Comparison of ENCODE assay signal across 10 mouse cellular contexts in the genomic region with DNA sequence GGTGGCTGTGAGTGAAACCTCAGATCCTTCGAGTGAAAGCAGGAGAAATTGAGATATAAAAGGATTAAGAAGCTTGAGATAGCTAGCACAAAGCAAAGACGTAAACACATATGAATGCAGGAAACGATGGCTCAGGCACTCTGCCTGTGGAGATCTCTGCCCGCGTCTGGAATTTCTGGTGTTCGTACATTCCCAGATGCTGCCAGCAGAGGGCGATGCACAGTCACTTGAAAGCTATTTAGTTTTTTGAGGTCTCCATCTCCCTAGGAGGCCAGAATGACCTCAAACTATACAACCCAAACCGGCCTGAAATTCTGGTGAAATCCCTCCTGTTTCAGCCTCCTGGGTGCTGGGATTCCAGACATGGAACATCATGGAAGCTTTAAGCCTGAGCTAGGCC. TPM values are rescaled to one million over a fixed set of nuclear protein-coding genes. Genes with fewer than 3 reads are reported as not detected.
DNase-seq lines count a peak whose midpoint lies in the region; ATAC-seq and TF ChIP-seq lines count a peak whose summit lies in the region.
"Had no signal": no experiment of that assay in that cellular context is flagged by ENCODE, and none has a peak within 500 bp of the region (broad histone marks: within the 10 kb centered on the region; RNA-seq: fewer than 3 reads in every experiment).

No protein-coding gene starts in this region.

- intact Hi-C loops in left cerebral cortex, postnatal 25 days (cut with DNase I), result loop anchor here (1.0 kb wide), 1 partner anchor 115 kb away; no protein-coding TSS in a partner anchor

- 2% methylated on average over 8 of the region's 8 CpGs for WGBS in kidney, embryonic 15.5 days
- 6% methylated on average over 8 of the region's 8 CpGs for WGBS in forebrain, postnatal 0 days

- no peak overlapping the region for H3K27ac ChIP-seq in kidney, embryonic 15.5 days
- H3K27ac ChIP-seq in forebrain, postnatal 0 days (ENCODE audit: low read depth, low read length), result no peak overlapping the region
- H3K27ac ChIP-seq: embryonic facial prominence, embryonic 13.5 days had no signal

- no peak overlapping the region for H3K9ac ChIP-seq in kidney, embryonic 15.5 days
- no peak overlapping the region for H3K9ac ChIP-seq in forebrain, postnatal 0 days
- H3K9ac ChIP-seq: embryonic facial prominence, embryonic 13.5 days had no signal

- H3K4me3 ChIP-seq in kidney, embryonic 15.5 days (replicated peaks), result no peak overlapping the region
- no peak overlapping the region for H3K4me3 ChIP-seq in forebrain, postnatal 0 days (ENCODE audit: low read depth, low read length)
- H3K4me3 ChIP-seq: embryonic facial prominence, embryonic 13.5 days had no signal

- no peaks in the 10 kb centered on the region for H3K9me3 ChIP-seq in kidney, embryonic 15.5 days (replicated peaks)
- no peaks in the 10 kb centered on the region for H3K9me3 ChIP-seq in forebrain, postnatal 0 days (ENCODE audit: low read length)
- H3K9me3 ChIP-seq: embryonic facial prominence, embryonic 13.5 days had no signal

- peak; percentile 88 for DNase-seq in kidney, adult 18-20 months
- peak; percentile 12 for DNase-seq in c-Kit-negative CD71-positive TER-119-positive erythroid progenitor cells, embryonic 14.5 days (ENCODE audit: low read depth, low spot score)
- DNase-seq in forebrain, postnatal 0 days, result peak; percentile 82
- peak; percentile 72 for DNase-seq in induced T-regulatory cell, adult 2 months (ENCODE audit: low read depth)
- DNase-seq in left cerebral cortex, postnatal 25 days (ENCODE audit: low spot score in 2 of 2), result peak; percentile 82 to 87
- DNase-seq in ovary, adult 18-20 months (ENCODE audit: low spot score), result peak; percentile 51
- DNase-seq in thymus, postnatal 10 days (ENCODE audit: low spot score in 2 of 2), result peak; percentile 29 to 64

- no peak overlapping the region for H3K4me2 ChIP-seq in kidney, embryonic 15.5 days
- H3K4me2 ChIP-seq in forebrain, postnatal 0 days (ENCODE audit: low read depth), result no peak overlapping the region
- H3K4me2 ChIP-seq: embryonic facial prominence, embryonic 13.5 days had no signal

- ATAC-seq in kidney, embryonic 15.5 days (replicated peaks; ENCODE audit: low FRiP score), result no peak
- ATAC-seq in forebrain, postnatal 0 days, result peak; percentile 23; the same call in 1 of the 2 replicates

- peaks cover 20% of the 10 kb centered on the region for H3K27me3 ChIP-seq in kidney, embryonic 15.5 days
- H3K27me3 ChIP-seq in forebrain, postnatal 0 days (ENCODE audit: insufficient read depth, low read length), result 0 out of 2 replicates have a peak, but pooled peaks cover 3% of the 10 kb centered on the region

- H3K36me3 ChIP-seq in kidney, embryonic 15.5 days, result no peaks in the 10 kb centered on the region
- no peaks in the 10 kb centered on the region for H3K36me3 ChIP-seq in forebrain, postnatal 0 days (ENCODE audit: insufficient read depth)
- H3K36me3 ChIP-seq: embryonic facial prominence, embryonic 13.5 days had no signal

- TF ChIP-seq CTCF in forebrain, postnatal 0 days (IDR thresholded peaks at IDR 0.05; ENCODE audit: low read depth), result peak; percentile 85

- H3K4me1 ChIP-seq in kidney, embryonic 15.5 days, result peaks cover 5% of the 10 kb centered on the region; the same call in 1 of the 2 replicates
- H3K4me1 ChIP-seq in forebrain, postnatal 0 days (ENCODE audit: insufficient read depth), result no peaks in the 10 kb centered on the region

RNA-seq across cellular contexts. Expression of gene Mesp1, which starts 5.5 kb away (rescaled TPM):
- not detected in 2 replicates for polyA plus RNA-seq in kidney, embryonic 15.5 days (2015; fragmentation: Nextera tagmentation; extraction: Ambion mirVana)
- total RNA-seq in forebrain, postnatal 0 days (2014; rRNA removed), result 0.23 and 1.6 TPM in 2 replicates
- polyA plus RNA-seq in forebrain, postnatal 0 days (2015; fragmentation: Nextera tagmentation; extraction: Ambion mirVana), result 0.77 and 1.1 TPM in 2 replicates
- under 1 TPM; 0.28 to 0.34 TPM for total RNA-seq in left cerebral cortex, postnatal 25 days (2021)
- polyA plus RNA-seq: embryonic facial prominence, embryonic 13.5 days; neural tube, embryonic 14.5 days had no signal

RNA-seq across cellular contexts. Expression of gene Mesp2, which starts 11.5 kb away (rescaled TPM):
- 0.82 and 1.5 TPM in 2 replicates for polyA plus RNA-seq in kidney, embryonic 15.5 days (2015; fragmentation: Nextera tagmentation; extraction: Ambion mirVana)
- 0.77 and 1.00 TPM in 2 replicates for total RNA-seq in forebrain, postnatal 0 days (2014; rRNA removed)
- polyA plus RNA-seq in forebrain, postnatal 0 days (2015; fragmentation: Nextera tagmentation; extraction: Ambion mirVana), result 2.1 TPM in 2 replicates
- total RNA-seq in left cerebral cortex, postnatal 25 days (2021), result 1 to 10 TPM; 1.7 to 2.4 TPM

RNA-seq across cellular contexts. Expression of gene Wdr93, which starts 56.1 kb away (rescaled TPM):
- 0.39 and 0.55 TPM in 2 replicates for polyA plus RNA-seq in kidney, embryonic 15.5 days (2015; fragmentation: Nextera tagmentation; extraction: Ambion mirVana)
- 0.46 and 0.86 TPM in 2 replicates for total RNA-seq in forebrain, postnatal 0 days (2014; rRNA removed)
- 0.29 and 0.81 TPM in 2 replicates for polyA plus RNA-seq in forebrain, postnatal 0 days (2015; fragmentation: Nextera tagmentation; extraction: Ambion mirVana)
- total RNA-seq in left cerebral cortex, postnatal 25 days (2021), result under 1 TPM in 1 of 2 experiments, not detected in 1; 0.25 TPM

RNA-seq across cellular contexts. Expression of gene Pex11a, which starts 56.1 kb away (rescaled TPM):
- polyA plus RNA-seq in kidney, embryonic 15.5 days (2015; fragmentation: Nextera tagmentation; extraction: Ambion mirVana), result 11.4 and 12.2 TPM in 2 replicates
- total RNA-seq in forebrain, postnatal 0 days (2014; rRNA removed), result 1.3 and 2.1 TPM in 2 replicates
- 16.9 and 17.3 TPM in 2 replicates for polyA plus RNA-seq in forebrain, postnatal 0 days (2015; fragmentation: Nextera tagmentation; extraction: Ambion mirVana)
- 1 to 10 TPM; 9.4 to 9.8 TPM for total RNA-seq in left cerebral cortex, postnatal 25 days (2021)

Comparison
In these comparisons a context has a peak if more than half of its experiments do, and no peak if none do; other contexts are left out.
1. DNase-seq: peak in every context shown above with its lines; median percentile 88 in kidney, adult 18-20 months; 84 in left cerebral cortex, postnatal 25 days; 82 in forebrain, postnatal 0 days; 72 in induced T-regulatory cell, adult 2 months; 51 in ovary, adult 18-20 months; 46 in thymus, postnatal 10 days; 12 in c-Kit-negative CD71-positive TER-119-positive erythroid progenitor cells, embryonic 14.5 days.